8 mouse cellular contexts compared by ENCODE assay signal in genomic region chr13:100124423-100125257, GRCm38 (mm10). TPM values are rescaled to one million over a fixed set of nuclear protein-coding genes. Genes with fewer than 3 reads are reported as not detected.
A peak's percentile ranks its signal among the peaks of the same experiment; 100 is the strongest.
DNase-seq lines count a peak whose midpoint lies in the region; ATAC-seq lines count a peak whose summit lies in the region.

TSS of gene Smn1 (plus strand) at chr13:100124852.

- DNase-seq in CD4-positive, CD25-positive, alpha-beta regulatory T cell, adult 2 months (ENCODE audit: low read depth, low spot score), result peak; percentile 94
- DNase-seq in fat pad, adult 2 months (ENCODE audit: extremely low read depth, low read depth, low spot score), result peak; percentile 36
- peak; percentile 96 for DNase-seq in kidney, postnatal 10 days
- DNase-seq in natural killer cell, adult 2 months (ENCODE audit: low spot score in 2 of 2), result peak; percentile 79 to 87

- peaks cover 30% of the 10 kb centered on the region for H3K36me3 ChIP-seq in heart, embryonic 13.5 days
- H3K36me3 ChIP-seq in liver, embryonic 12.5 days, result peaks cover 30% of the 10 kb centered on the region
- peaks cover 20% of the 10 kb centered on the region for H3K36me3 ChIP-seq in stomach, embryonic 15.5 days

- H3K4me2 ChIP-seq in heart, embryonic 13.5 days, result peak within 1 kb of the TSS; percentile 97
- peak within 1 kb of the TSS; percentile 88 for H3K4me2 ChIP-seq in liver, embryonic 12.5 days
- peak within 1 kb of the TSS; percentile 89 for H3K4me2 ChIP-seq in stomach, embryonic 15.5 days

- no peaks in the 10 kb centered on the region for H3K27me3 ChIP-seq in heart, embryonic 13.5 days (replicated peaks)
- H3K27me3 ChIP-seq in liver, embryonic 12.5 days (replicated peaks), result no peaks in the 10 kb centered on the region
- no peaks in the 10 kb centered on the region for H3K27me3 ChIP-seq in stomach, embryonic 15.5 days (replicated peaks)

- peak within 1 kb of the TSS; percentile 90 for H3K4me3 ChIP-seq in brown adipose tissue, adult 24 weeks (ENCODE audit: insufficient read depth, low read depth, low read length)
- H3K4me3 ChIP-seq in heart, embryonic 13.5 days, result peak within 1 kb of the TSS; percentile 92
- peak within 1 kb of the TSS; percentile 96 for H3K4me3 ChIP-seq in liver, embryonic 12.5 days
- H3K4me3 ChIP-seq in stomach, embryonic 15.5 days (replicated peaks), result peak within 1 kb of the TSS; percentile 80

- H3K27ac ChIP-seq in brown adipose tissue, adult 24 weeks (replicated peaks; ENCODE audit: low read depth, low read length), result no peak within 1 kb of the TSS
- 0 out of 2 replicates have a peak within 1 kb of the TSS, but pooled peaks have one; percentile 24 for H3K27ac ChIP-seq in heart, embryonic 13.5 days (replicated peaks)
- H3K27ac ChIP-seq in liver, embryonic 12.5 days, result 0 out of 2 replicates have a peak within 1 kb of the TSS, but pooled peaks have one; percentile 40
- no peak within 1 kb of the TSS for H3K27ac ChIP-seq in stomach, embryonic 15.5 days

- 4% methylated on average over 42 of the region's 42 CpGs for WGBS in heart, embryonic 13.5 days
- 4% methylated on average over 42 of the region's 42 CpGs for WGBS in liver, embryonic 12.5 days (ENCODE audit: insufficient replicate concordance)
- 4% methylated on average over 42 of the region's 42 CpGs for WGBS in stomach, embryonic 15.5 days

- no peaks in the 10 kb centered on the region for H3K9me3 ChIP-seq in heart, embryonic 13.5 days
- H3K9me3 ChIP-seq in liver, embryonic 12.5 days (replicated peaks), result no peaks in the 10 kb centered on the region
- no peaks in the 10 kb centered on the region for H3K9me3 ChIP-seq in stomach, embryonic 15.5 days

- H3K4me1 ChIP-seq in brown adipose tissue, adult 24 weeks (ENCODE audit: control insufficient read depth, insufficient read depth, insufficient read length, low read length), result peaks cover 2% of the 10 kb centered on the region; the same call in 1 of the 2 replicates
- peaks cover 18% of the 10 kb centered on the region for H3K4me1 ChIP-seq in heart, embryonic 13.5 days
- peaks cover 19% of the 10 kb centered on the region for H3K4me1 ChIP-seq in liver, embryonic 12.5 days
- peaks cover 7% of the 10 kb centered on the region for H3K4me1 ChIP-seq in stomach, embryonic 15.5 days

- peak; percentile 58; the same call in 1 of the 2 replicates for ATAC-seq in heart, embryonic 13.5 days (ENCODE audit: extremely low read depth, insufficient number of reproducible peaks, low FRiP score, low TSS enrichment)
- ATAC-seq in liver, embryonic 12.5 days, result peak; percentile 97
- peak; percentile 89 for ATAC-seq in stomach, embryonic 15.5 days (ENCODE audit: insufficient read depth, low FRiP score, low read depth)

- H3K9ac ChIP-seq in heart, embryonic 13.5 days, result peak within 1 kb of the TSS; percentile 94
- H3K9ac ChIP-seq in liver, embryonic 12.5 days, result peak within 1 kb of the TSS; percentile 83
- H3K9ac ChIP-seq in stomach, embryonic 15.5 days, result peak within 1 kb of the TSS; percentile 76

RNA-seq across cellular contexts. Expression of gene Smn1, which starts in this region (rescaled TPM):
- polyA plus RNA-seq in brown adipose tissue, adult 24 weeks (2012; ENCODE audit: insufficient read depth, insufficient read length, missing spikeins), result 9.5 and 14.6 TPM in 2 replicates
- polyA plus RNA-seq in heart, embryonic 13.5 days (2015; fragmentation: Nextera tagmentation; extraction: Ambion mirVana), result 30.4 and 30.5 TPM in 2 replicates
- polyA plus RNA-seq in liver, embryonic 12.5 days (2016; fragmentation: Nextera tagmentation; extraction: Ambion mirVana), result 39.1 and 41.0 TPM in 2 replicates
- polyA plus RNA-seq in stomach, embryonic 15.5 days (2015; fragmentation: Nextera tagmentation; extraction: Ambion mirVana), result 45.0 and 45.7 TPM in 2 replicates

Comparison
In these comparisons a context has a peak if more than half of its experiments do, and no peak if none do; other contexts are left out.
1. DNase-seq: peak in every context shown above with its lines; median percentile 96 in kidney, postnatal 10 days; 94 in CD4-positive, CD25-positive, alpha-beta regulatory T cell, adult 2 months; 83 in natural killer cell, adult 2 months; 36 in fat pad, adult 2 months.
2. H3K27ac ChIP-seq: peak in heart, embryonic 13.5 days (single experiment) and liver, embryonic 12.5 days (single experiment); none in brown adipose tissue, adult 24 weeks (single experiment) and stomach, embryonic 15.5 days (single experiment).
3. Peak in every context shown above with its lines, with median percentiles within 50 percentile points of each other: H3K4me3 ChIP-seq, ATAC-seq, H3K4me2 ChIP-seq and H3K9ac ChIP-seq.